Mouse (Mus musculus): ENCODE data around the gene Qtrt1. TPM values are rescaled to one million over a fixed set of nuclear protein-coding genes. Genes with fewer than 3 reads are reported as not detected.

The Qtrt1 gene
- polyA plus RNA-seq, 1 experiment from 2014 or later: 49.5 TPM

Other genes starting within 250 kb of the Qtrt1 start
- 5.4 and 6.1 TPM in 2 replicates for gene Pde4a, start 246.1 kb upstream of the Qtrt1 start, polyA plus RNA-seq (2015; fragmentation: Nextera tagmentation; extraction: Ambion mirVana)
- 79.7 and 82.5 TPM in 2 replicates for gene Keap1, start 172.5 kb upstream of the Qtrt1 start, polyA plus RNA-seq (2015; fragmentation: Nextera tagmentation; extraction: Ambion mirVana)
- gene S1pr5, start 163.4 kb upstream of the Qtrt1 start, polyA plus RNA-seq (2015; fragmentation: Nextera tagmentation; extraction: Ambion mirVana): 0.77 and 0.83 TPM in 2 replicates
- 31.4 and 32.8 TPM in 2 replicates for gene Atg4d, start 146.5 kb upstream of the Qtrt1 start, polyA plus RNA-seq (2015; fragmentation: Nextera tagmentation; extraction: Ambion mirVana)
- gene Kri1, start 123.9 kb upstream of the Qtrt1 start, polyA plus RNA-seq (2015; fragmentation: Nextera tagmentation; extraction: Ambion mirVana): 16.2 and 18.3 TPM in 2 replicates
- 51.2 and 51.6 TPM in 2 replicates for gene Cdkn2d, start 120.4 kb upstream of the Qtrt1 start, polyA plus RNA-seq (2015; fragmentation: Nextera tagmentation; extraction: Ambion mirVana)
- 10.5 and 11.7 TPM in 2 replicates for gene Ap1m2, start 99.5 kb upstream of the Qtrt1 start, polyA plus RNA-seq (2015; fragmentation: Nextera tagmentation; extraction: Ambion mirVana)
- 118 and 131 TPM in 2 replicates for gene Slc44a2, start 91.1 kb upstream of the Qtrt1 start, polyA plus RNA-seq (2015; fragmentation: Nextera tagmentation; extraction: Ambion mirVana)
- 257 and 268 TPM in 2 replicates for gene Ilf3, start 44.0 kb upstream of the Qtrt1 start, polyA plus RNA-seq (2015; fragmentation: Nextera tagmentation; extraction: Ambion mirVana)
- 72.5 and 77.0 TPM in 2 replicates for gene Dnm2, start 13.1 kb downstream of the Qtrt1 start, polyA plus RNA-seq (2015; fragmentation: Nextera tagmentation; extraction: Ambion mirVana)
- 135 and 138 TPM in 2 replicates for gene Tmed1, start 98.4 kb downstream of the Qtrt1 start, polyA plus RNA-seq (2015; fragmentation: Nextera tagmentation; extraction: Ambion mirVana)
- gene AB124611, start 114.3 kb downstream of the Qtrt1 start, polyA plus RNA-seq (2015; fragmentation: Nextera tagmentation; extraction: Ambion mirVana): 5.2 and 5.5 TPM in 2 replicates
- gene Carm1, start 135.1 kb downstream of the Qtrt1 start, polyA plus RNA-seq (2015; fragmentation: Nextera tagmentation; extraction: Ambion mirVana): 55.2 and 56.0 TPM in 2 replicates
- gene Timm29, start 180.9 kb downstream of the Qtrt1 start, polyA plus RNA-seq (2015; fragmentation: Nextera tagmentation; extraction: Ambion mirVana): 30.3 and 30.4 TPM in 2 replicates
- 23.9 and 27.5 TPM in 2 replicates for gene Yipf2, start 181.0 kb downstream of the Qtrt1 start, polyA plus RNA-seq (2015; fragmentation: Nextera tagmentation; extraction: Ambion mirVana)
- 91.8 and 99.5 TPM in 2 replicates for gene Smarca4, start 204.3 kb downstream of the Qtrt1 start, polyA plus RNA-seq (2015; fragmentation: Nextera tagmentation; extraction: Ambion mirVana)

Measured in limb, embryonic 13.5 days (tissue).